Mouse (Mus musculus): ENCODE results near the gene Prpf4.

The Prpf4 gene

DNA sequence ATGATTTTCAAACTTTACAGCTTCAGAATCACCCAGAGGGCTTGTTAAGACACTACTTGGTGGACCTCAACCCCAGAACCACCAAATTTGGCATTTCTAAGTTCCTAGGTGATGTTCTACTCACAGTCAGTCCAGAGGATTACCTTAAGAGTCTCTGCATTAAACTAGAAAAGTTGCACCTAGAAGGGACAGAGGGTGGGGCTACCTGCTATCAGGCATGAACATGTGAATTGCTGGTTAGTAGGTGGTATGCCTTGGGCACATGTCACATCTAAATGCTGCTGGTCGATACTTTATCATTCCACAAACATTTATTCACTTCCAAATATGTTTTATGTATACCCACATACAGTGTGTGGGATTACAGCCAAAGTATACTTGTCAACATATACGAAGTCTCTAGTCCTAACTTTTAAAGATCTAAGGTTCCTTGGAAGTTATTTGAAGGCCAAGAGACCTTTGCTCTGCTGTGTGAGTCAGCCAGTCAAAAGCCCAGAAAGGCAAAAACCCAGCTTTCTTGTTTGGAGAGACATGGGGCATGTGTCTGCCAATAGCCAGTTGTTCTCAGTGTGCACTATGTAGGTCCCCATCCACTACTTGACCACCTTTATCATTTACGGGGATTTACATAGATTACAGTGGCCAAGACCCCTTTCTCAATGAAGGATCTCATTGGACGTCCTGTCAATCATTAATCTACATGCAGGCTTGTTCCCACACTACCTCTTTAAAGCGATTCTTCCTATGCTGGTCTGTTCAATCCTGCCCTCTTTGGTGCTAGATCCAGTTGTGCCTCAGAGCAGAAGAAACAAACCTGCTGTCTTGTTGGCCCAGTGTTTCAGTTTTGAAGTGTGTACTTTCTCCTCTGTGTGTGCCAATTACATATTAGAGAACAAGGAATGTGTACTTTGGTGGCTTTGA, 18.7 kb upstream of the Prpf4 start:
- DNase-seq (ENCODE audit: low spot score): no peak

DNA sequence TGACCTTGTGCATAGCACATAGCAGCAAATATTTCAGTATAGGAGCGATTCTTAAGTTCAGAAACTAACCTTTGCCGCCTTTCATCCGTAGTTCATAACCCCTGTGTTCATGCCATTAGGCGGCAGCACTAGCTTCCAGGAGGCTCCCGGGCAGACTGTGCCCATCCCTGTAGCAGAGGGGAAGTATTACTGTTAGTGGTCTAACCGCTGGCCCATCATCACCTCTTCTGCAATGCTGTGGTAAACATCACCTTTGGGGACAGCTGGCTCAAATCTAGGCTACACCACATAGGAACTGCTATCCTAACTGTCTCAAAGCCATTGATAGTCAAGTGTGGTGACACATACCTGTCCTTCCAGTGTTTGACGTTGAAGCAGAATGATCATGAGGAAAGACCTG, 16.7 kb upstream of the Prpf4 start:
- no peak for DNase-seq (ENCODE audit: low spot score)

DNA sequence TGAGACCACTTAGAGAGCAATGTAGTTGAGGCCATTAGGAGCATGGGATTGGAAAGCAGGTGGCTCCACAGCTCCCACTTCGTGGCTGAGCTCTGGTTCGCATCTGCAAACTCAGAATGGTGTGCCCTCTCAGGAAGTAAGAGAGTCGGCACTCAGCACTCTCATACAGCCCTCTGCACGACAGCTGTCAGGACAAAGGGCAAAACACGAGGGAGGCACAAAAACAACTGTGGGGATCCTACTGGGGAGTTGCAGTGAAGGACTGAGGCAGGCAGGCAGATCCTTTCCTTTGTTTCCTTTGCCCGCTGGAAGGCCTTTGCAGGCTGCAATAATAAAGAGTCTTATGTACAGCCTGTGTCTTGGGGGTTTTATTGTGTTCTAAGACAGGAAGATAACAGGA, 15.1 kb upstream of the Prpf4 start:
- no peak for DNase-seq (ENCODE audit: low spot score)

DNA sequence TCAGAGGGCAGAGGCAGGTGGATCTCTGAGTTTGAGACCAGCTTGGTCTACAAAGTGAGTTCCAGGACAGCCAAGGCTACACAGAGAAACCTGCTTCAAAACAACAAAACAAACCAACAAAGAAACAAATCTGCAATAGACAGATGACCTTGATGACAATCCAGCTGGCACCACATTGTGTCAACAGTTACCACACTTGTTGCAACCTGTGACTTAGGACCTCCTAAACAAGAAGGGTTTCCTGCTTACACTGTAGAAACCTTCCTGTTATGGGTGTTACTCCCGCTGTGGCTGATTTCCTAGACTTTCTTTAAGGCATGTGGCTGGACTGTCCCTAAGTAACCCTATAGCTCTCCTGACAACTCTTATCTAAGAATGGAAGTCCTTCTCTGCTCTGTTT, 12.8 kb upstream of the Prpf4 start:
- no peak for DNase-seq (ENCODE audit: low spot score)

DNA sequence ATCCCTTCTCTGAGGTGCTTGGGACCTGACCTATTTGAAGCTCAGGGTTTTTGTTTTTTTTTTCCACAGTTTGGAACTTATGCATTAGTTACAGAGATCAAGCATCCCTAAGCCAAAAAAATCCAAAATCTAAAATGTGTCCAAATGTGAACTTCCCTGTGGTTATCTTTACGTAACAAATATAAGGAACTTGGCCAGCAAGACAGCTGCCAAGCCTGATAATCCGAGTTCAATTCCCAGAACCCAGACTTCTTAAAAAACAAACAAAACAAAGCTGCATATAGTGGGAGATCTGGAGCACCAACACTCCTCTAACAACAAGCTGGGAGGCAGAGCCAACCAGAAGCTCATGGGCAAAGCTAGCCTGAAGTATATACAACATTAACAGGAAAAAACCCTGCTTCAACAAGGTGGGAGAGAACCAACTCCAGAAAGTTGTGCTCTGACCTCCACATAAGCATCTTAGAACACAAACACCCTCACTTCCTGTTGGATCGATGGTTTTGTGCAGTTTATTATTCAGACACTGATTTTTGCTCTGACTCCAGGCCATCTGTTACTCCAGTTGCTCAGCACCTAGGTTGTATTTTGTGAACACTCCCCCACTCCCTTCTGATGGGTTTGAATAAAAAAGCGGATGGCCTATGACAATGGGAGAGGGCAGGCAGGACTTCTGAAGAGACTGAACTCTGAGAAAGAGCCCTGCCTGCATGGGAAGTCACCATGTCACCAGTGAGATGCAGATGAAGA, 10.8 kb upstream of the Prpf4 start:
- DNase-seq (ENCODE audit: low spot score): no peak

DNA sequence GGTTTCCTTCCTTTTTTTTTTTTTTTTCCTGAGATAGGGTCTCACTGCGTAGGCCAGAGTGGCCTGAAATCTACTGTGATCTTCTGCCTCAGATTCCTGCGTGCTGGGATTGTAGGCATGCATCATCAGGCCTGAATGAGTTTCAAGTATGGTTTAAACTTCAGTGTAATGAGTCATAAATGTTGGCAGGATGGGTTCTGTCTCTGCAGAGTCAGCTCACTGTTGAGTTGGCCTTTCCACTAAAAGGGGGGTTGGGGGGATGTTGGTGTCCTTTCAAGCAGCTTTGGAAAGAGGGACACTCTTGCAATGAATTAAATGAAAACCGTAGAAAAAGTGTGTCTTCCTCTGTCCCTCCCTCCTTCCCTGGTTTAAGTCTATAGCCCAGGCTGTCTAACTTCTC, 9.6 kb upstream of the Prpf4 start:
- DNase-seq (ENCODE audit: low spot score): peak; percentile 8

DNA sequence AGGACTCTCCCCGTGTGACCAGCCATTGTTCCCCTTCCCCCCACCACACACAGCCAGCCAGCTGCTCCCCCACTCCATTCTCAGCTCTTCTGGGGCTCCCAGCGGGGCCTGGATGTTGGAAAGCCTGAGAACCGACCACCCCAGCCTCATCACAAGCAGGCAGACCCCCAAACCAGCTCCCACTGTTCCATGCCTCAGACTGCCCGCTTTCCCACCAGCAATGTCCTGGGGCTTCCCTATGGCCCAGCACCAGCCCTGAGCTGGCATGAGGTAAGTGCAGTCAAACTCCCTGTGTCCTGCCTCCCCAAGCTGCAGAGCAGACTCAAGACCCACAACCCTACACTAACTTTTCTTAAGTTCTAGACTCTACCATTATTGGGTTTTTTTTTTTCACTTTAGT, 2.5 kb upstream of the Prpf4 start:
- DNase-seq (ENCODE audit: low spot score): no peak

DNA sequence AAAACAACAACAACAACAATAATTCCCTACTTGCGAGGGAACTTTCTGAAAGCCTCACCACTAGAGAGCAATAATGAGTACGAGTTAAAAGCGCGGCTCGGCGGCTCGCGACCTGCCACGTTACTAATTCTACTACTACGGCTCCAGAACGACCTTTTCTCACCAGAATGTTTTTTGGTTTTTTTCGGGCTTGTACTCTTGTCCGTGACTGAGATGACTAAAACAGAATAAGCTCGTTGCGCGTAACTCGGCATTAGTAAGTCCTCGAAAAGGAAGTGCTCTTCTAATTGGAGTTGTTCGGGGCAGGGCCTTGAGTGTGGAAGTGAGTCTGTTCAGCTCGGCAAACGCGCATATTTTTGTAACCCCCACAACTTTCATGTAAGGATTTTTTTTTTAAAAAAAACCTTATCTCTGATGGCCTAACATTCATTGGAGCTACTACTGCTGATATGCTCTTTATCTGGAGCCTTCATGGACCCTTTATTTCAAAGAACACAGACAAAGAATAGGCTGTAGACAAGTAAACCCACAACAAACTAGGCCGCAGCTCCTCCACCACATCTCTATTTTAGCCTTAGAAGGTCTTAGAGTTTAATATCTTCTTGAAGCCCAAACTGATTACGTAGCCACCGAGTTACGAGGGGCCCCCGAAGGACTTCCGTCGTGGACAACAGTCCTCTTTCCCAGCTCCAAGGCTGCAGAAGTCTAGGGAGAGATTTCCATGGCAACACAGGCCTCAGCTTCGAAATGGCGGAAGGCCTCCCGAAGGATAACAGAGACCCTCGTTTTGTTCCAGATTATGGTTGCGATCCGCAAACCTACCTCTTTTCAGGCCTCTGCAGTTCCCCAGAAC, 641 bp upstream of the Prpf4 start:
- DNase-seq (ENCODE audit: low spot score): peak; percentile 58

DNA sequence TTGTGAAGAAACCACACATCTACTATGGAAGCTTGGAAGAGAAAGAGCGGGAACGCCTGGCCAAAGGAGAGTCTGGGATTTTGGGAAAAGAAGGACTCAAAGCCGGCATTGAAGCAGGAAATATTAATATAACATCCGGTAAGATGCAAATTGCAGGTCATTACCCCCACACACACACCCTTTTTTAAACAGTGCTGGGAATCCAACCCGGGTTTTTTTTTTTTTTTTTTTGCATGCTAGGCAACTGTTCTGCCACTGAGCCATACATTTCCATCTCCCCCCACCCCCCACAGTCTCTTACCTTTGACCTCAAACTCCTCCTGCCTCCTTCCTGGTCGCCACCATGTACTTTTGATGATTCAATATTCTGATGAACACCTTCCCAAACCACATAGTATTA, 1.0 kb downstream of the Prpf4 start:
- no peak for DNase-seq (ENCODE audit: low spot score)

DNA sequence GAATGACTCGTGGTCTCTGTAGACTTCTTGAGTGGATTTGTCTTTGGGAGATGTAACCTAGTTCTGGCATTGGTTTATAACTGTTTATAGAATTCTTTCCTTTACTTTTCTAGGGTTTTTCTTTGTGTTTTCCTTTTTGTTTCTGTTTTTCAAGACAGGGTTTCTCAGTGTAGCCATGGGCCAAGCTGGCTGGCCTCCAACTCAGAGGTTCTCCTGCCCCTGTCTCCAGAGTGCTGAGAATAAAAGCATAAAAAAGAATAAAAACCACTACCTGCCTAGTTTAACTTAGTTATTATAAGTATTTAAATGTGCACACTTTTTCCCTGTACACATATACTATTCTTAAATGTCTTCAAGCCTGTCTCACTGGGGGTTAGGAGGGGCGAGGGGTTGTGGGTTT, 1.7 kb downstream of the Prpf4 start:
- no peak for DNase-seq (ENCODE audit: low spot score)

DNA sequence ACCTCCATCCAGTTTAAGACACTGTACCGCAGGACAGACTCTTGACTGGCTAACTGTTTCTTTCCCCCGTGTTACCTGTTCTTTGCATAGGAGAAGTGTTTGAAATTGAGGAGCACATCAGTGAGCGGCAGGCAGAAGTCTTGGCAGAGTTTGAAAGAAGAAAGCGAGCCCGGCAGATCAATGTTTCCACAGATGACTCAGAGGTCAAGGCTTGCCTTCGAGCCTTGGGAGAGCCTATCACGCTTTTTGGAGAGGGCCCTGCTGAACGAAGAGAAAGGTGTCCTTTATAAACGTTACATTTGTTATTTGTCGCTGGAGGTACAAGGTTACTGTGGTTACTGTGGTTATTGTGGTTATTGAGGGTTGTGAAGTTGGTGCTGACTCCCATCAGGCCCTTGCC, 3.0 kb downstream of the Prpf4 start:
- DNase-seq (ENCODE audit: low spot score): no peak

DNA sequence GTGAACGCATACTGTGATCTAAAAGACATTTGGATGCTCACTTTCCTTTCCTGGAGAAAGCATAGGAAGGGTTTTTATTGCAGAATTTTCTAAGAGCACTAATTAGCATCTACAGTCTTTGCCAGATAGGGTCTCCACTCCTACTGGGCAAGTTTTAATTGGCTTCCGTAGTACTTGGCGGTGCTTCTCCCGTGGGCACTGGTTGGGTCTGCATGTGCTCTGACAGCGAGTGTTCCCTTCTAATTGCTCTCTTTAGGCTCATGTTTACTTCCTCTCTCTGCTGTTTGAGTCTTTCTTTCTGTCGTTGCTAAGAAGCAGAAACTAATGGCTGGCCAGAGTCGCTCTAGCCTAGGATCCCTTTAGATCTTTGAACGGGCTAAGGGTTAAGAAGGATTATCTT, 9.9 kb downstream of the Prpf4 start:
- DNase-seq (ENCODE audit: low spot score): no peak

DNA sequence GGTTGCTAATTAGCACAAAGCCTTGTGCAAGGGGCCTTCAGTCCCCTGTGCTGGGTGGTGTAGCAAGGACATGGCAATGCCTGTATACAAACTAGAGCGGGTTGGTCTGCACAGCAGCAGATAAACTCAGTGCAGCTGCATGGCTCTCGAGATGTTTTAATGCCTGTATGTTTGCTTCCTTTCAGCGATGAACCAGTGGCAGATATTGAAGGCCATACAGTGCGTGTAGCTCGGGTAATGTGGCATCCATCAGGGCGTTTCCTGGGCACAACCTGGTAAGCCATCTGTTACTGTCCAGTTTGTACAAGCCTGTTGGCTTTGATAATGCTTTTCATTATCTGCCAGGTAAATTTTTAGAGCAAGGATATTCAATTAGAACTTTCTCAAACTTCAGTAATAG, 10.5 kb downstream of the Prpf4 start:
- DNase-seq (ENCODE audit: low spot score): no peak

DNA sequence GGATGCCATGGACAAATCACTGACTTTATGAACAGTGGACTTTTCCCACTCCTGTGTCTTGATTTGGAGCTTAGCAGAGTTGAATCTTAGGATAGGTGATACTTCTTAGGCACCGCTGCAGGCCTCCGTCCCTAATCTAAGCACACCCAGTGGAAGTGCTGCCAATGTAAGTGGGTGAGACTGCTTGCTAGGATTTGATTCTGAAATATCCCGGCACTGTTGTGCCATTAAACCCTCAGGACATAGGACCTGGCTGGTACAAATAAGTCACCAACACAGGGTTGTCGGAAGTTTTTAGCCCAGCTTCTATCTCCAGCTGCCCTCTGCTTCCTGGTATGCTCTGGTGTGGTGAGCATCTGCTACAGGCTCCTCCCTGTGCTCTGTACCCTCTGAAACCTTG, 17.3 kb downstream of the Prpf4 start:
- no peak for DNase-seq (ENCODE audit: low spot score)

DNA sequence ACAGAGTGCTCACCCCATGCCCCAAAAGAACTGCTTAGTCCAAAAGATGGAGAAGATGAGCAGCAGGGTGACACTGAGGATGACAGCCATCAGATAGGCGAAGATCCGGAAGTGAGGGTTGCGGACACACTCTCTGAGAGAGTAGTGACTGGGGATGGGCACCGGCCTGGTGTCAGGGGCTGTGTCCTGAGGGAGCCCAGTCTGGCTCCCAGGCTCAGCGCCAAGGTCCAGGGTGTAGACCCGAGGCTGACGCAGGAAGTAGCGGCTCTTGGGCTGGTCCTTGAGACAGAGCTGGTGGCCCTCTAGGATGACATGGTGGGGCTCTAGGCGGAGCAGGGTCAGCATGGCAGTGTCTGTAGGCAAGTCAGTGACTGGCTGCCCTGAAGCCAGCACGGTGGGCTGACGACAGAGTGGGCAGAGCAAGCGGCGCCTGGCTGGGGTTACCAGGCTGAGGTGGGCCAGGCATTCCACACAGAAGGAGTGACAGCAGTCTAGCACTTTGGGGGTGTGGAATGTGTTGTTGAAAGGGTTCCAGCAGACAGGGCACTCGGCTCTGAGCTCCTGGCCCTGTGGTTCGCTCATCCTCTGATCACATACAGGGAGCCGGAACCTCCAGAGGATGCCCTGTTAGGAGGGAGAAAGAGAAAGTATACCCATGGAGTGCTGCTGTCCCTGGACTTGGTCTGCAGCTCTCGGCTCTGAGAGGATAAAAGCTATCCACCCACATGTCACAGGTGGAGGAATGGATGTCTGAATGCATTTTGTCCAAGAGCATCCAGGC, 19.6 kb downstream of the Prpf4 start:
- DNase-seq (ENCODE audit: low spot score): no peak

DNA sequence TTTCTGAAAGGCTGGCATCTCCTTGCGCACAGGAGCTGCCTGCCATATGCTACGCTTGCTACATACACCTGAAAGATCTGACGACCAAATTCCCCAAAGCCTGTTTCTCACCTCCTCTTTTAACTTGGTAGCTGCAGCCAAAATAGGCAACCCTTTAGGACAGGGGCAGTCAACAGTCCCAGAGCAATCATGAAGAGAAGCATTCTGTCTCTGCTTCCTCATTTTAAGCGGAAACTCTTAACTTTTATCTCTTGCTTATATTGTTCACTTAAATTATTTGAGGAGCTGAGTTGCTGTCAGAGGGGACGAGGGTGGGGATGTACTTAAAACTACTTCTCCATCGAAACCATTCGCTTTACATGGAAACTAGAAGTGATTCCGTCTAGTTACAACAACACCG, 21.0 kb downstream of the Prpf4 start:
- DNase-seq (ENCODE audit: low spot score): no peak

DNA sequence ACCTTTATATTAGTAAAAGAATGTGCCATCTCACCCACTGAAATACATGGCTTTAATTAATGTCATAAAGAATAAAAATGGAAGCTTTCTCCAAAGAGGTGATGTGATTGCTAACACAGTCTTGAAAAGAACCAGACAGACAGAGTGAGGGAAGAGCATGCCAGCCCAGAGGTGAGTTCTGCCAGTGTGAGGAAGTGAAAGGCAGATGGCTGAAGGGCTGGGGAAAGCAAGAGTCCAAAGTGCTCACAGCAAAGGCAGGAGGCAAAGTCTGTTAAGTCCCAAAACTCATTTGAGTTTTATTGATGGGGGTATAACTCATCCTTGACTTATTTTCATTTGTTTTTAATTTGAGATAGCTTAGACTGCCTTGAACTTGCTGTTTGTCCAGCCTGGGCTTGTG, 22.1 kb downstream of the Prpf4 start:
- no peak for DNase-seq (ENCODE audit: low spot score)

DNA sequence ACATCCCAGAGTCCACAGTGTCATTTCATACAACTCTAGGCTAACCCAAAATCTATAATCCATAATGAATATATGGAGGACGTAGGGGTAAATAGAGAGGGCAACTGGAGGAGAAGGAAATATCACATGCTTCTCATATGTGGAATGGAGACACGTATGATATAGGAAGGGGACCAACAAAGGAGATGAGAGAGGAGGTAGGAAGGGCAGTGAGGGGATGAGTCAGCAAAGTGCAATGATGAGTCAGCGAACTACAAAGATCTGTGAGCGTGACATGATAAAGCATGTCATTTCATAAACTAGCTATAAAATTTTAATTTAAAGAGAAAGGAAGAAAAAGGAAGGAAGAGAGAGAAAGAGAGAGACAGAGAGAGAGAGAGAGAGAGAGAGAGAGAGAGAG, 22.9 kb downstream of the Prpf4 start:
- DNase-seq (ENCODE audit: low spot score): no peak

DNA sequence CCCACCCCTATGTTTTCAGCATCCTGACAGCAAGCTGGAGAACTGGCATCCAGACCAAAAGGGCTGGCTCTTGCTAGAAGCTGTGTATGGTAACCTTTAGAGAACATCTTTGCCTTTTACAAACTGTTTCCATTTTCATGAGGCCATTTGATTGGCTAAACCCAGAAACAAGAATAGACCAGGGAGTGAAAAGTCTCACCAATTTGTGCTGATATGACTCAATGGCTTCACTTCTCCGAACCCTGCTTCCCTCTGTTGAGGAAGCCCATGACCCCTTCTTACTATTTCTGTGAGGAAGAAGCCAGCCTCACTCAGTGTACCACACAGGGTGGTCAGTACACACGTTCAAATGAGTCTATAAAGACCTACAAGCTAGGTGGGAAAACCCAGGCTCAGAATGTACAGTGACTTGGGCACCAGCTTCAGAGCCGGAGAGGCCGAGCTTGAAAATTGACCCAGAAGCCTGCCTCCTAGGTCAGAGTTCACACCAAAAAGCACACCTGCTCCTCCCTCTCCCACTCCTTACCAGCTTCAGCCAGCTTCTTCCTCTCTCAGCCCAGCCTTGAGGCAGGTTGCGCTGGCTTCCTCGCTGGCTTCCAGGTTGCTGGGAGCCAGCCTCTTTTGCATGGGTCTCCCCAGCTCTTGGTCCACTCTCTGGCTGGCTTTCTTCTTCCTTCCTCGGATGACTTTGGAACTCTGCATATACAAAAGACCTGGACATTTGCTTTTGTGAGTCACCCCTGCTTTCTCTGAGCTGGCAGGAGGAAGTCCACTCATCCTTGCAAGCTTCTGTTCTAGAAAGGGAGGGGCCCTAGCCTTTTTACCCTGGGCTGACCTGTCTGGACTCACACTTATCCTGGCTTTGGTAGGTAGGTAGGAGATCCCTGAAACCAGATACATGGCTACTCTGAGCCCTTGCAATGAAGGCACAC, 25.6 kb downstream of the Prpf4 start:
- no peak for DNase-seq (ENCODE audit: low spot score)

DNA sequence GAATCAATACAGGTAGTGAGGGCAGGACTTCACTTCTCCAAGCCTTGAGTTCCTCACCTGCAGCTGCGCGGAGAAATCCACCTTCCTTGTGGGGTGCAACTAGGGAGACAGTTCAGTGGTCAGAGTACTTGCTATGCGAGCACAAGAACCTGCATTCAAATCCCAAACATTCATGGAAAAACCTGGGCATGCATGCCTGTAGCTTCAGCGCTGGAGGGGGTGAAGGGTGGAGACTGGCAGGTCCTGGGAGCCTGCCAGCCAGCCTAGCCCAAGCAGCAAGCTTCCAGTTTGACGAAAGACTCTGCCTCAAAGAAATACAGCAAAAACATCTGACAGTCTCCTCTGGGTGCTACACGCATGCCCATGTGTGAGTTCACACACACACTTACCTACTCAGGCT, 26.5 kb downstream of the Prpf4 start, which contains the start of gene Rnf183:
Gene Rnf183, minus strand, starts transcription at position 172 of the 400 bp plus-strand sequence.
- no peak for DNase-seq (ENCODE audit: low spot score)
